Mouse (Mus musculus) urinary bladder, adult 2 months (tissue): ENCODE data around the gene Tmco1. TPM values are rescaled to one million over a fixed set of nuclear protein-coding genes. Genes with fewer than 3 reads are reported as not detected.

Experiments
- DNase-seq: peaks from one replicate; pipeline ENCODE4 v3.0.0; 2022; ENCODE audit warnings: low spot score
- polyA plus RNA-seq: library from polyadenylated mRNA; depleted of rRNA; stranded (reverse); fragments of >200 nt; gene quantifications from 2 replicates; pipeline ENCODE4 v1.2.3, GENCODE M21; 2012

Tmco1 gene
- polyA plus RNA-seq, 1 experiment = 134 TPM

DNA sequence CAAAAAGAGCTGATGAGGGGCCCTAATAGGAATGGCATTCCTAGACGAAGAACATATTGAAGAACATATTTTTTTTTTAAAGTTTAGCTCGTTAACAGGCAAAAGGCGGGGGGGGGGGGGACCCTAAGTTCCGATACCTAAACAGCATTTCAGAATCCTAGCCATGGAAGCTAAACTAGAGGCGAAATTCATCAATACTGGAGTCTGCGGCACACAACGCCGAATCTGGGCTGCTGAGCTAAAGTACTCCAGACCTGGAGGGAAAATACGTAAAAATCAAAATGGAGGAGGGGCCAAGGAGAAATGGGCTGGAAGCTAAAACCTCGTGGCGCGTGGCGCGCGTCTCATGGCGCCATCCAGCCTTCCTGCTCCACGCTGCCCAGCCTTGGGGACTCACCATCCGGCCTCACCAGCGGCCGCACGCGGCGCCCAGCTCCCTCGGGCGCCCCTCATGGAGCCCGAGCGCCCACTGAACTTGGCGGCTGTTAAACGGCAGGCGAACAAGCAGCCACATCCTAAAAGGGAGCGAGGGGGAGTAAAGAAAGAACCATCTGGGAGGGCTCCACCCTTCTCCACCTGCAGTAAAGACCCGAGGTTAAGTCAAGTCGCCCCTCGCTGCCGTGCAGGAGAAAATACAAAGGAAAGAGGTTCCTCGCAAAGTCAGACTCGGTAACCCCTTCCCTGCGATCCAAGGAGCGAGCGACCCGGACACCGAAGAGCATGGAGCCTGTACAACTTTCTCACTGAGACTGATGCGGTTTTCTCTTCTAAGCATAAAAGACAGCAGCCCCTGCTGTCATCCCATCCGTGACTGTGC lies 24.5 kb upstream of the Tmco1 start:
- no peak for DNase-seq

DNA sequence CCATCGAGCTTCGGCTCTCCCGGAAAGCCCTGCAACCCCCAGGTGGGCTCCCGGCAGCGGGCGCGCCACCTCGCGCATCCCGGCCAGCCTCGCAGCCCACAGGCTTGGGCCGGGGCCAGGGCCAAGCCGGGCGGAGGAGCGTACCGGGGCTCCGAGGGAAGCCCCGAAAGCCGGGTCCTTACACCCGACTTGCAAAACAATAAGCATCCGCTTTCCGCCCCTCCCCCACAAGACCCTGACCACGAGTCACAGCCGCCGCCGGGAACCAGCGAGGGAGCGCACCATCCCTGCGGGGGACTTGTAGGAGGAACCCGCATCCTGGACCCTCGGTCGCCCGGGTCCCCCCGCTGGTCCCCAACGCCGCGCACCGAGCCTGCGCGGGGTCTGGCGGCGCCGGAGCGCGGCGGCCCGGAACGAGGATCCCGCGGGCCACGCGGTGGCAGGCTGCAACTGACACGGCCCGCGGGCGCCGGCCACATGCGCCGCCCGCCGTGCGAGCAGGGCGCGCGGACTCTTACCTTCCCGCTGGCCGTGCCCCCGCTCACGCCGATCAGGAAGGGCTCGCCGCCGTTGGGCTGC lies 23.8 kb upstream of the Tmco1 start:
- DNase-seq = peak; percentile 60

DNA sequence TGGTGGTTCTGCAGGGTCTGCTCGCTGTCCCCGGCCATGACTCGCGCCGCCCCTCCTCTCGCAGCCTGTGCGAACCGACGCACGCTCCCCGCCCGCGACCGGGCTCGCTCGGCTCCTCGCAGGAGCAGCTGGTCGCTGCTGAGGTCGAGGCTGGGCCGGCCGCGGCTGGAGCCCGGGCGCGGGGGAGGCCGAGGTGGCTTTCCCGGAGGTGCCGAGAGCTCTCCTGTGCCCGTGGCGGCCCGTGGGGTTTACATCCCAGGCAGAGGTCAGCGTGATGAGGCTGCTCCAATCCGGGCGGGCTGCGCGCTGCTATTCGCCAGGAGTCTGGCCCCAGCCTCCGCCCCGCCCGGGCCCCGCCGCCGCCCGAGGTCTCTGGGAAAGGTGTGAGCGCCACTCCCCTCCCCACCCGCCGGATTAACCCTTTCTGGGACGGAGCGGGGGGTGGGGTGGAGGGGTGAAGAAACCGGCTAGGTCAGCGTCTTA lies 23.3 kb upstream of the Tmco1 start:
- peak; percentile 87 for DNase-seq

DNA sequence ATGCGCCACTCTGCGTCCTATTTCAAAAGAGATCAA lies 23.0 kb upstream of the Tmco1 start, which contains the start of gene Uck2:
TSS of gene Uck2 (minus strand) at position 1 of the 36 bp plus-strand sequence.
- DNase-seq = no peak

DNA sequence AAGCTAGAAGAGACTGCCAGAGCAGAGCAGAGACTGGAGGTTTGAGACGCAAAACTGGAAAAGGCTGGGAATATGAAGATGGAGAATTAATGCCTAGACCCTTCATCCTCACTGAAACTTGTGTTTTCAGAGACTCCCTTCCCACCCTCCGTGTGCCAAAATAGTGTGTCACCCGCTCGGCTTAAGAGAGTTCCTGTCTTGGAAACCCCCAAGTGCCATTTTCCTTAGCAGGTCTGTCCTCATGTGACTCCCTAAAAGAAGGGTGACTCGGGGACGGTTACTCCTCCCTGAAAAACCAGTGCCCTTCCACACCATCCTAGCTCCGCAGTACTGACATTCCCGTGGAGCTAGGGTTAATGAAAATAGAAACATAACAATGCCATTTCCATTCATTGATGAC lies 22.8 kb upstream of the Tmco1 start:
- no peak for DNase-seq

DNA sequence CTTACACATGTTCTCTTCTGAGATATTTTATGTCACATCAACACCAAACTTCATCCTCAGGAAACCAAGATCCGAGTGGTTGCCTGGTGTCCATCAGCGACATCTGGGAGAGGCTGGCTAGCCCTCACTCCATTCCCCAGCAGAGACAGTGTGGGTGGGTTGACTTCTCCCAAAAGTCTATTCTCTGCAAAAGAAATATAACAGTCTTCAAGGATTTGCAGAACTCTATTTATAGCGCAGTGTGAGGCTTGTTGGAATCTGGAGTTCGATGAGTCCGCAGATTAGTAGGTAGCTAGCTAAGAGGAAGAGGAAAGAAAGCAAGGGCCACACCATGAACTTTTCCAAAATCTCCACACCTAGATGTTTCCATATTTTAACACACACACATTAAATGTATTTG lies 21.0 kb upstream of the Tmco1 start:
- no peak for DNase-seq

DNA sequence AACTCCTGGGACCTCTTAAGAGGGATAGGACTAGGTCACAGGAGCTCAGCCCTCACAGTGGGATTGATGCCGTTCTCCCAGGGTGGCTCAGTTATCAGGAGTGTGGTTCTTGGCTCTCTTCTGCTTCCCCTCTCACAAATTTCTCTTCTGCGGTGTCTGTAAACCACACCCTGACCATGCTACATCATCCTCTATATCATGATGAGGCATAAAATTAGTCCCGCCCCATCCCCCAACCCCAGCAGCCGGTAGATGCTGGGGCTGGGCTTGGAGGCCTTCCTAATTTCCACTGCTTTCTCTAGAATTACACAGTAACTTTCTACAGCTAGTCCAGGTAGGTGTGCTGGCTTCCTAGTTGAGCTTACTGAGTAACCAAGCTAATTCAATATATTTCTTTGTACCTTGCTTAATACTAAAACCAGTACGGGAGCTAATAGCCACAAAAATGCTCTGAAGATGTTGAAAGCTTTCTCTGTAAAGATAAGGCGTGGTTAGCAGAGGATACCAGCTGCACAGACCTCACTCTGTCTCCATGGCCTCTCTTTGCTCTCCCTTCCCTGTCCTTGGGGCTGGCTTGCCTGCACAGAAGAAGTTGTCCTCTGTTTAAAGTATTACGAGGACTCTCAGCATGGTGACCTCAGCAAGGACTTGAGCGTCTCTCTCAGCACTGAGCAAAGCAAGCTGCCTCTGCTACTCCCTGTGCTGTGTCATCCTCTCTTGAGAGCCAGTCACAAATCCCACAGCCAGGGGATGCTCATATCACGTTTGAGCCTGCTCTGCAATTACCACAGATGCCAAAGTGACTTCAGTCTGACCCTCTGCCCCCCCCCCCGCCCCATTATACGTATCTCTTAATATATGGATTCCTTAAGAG lies 19.3 kb upstream of the Tmco1 start:
- no peak for DNase-seq

DNA sequence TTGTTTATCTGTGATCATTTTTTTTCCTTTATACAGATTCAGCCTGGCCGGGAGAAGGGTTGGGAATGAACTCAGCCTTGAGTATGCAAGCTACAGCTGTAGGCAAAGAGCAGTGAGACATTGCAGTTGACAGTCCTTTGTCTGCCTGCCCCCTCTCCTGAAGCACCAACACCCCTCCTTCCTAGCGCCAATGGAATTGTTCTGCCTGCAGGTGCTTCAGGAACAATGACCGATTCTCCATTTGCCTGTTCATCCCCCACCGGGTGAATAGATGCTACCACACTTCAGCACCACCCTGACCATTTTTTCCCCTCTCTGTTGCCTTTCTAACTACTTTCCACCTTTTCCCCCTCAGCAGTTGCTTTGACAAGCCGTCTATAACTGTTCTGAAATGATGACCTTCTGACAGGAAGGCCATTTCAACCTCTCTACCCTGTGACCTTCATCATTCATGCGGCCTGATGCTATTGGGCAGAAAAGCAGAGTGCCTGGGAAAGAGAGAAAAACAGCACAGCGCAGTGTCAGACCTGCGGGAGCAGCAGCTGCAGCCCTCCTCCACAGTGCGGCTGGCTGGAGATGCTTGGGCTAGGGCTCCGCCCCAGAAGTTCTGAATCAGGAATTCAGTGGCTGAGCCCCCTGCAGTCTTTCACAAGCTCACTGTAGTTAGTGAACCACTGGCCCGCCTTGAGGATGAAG lies 18.5 kb upstream of the Tmco1 start:
- DNase-seq = no peak

DNA sequence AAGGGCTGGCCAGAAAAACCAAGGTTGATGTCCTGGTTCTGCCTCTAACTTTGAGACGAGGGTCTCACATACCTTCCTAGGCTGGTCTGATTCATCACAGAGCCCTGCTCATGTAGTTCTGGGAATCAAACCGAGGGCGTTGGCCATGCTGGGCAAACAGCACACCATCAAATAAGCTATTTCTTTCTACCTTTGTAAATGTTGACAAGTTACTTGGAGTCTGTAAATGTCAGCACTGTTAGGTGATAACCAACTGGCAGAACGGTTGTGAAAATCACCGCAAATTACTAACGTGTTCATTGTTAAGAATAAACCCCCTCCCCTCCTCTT lies 17.9 kb upstream of the Tmco1 start:
- no peak for DNase-seq

DNA sequence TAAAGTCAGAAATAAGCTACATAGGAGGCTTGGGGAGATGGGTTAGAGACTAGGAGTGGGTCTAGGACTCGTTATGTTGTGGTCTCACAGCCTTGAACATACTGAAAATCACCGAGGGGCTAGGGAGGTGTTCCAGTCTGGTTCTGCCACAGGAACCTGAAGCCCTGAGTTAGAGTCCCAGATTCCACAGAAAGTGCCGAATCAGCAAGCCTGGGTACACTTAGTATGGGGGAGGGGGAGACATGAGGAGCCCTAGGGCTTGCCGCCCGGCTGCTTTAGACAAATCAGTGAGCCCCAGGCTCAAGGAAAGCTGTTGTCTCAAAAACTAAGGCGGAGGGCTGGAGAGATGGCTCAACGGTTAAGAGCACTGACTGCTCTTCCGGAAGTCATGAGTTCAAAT lies 16.6 kb upstream of the Tmco1 start:
- DNase-seq = no peak

DNA sequence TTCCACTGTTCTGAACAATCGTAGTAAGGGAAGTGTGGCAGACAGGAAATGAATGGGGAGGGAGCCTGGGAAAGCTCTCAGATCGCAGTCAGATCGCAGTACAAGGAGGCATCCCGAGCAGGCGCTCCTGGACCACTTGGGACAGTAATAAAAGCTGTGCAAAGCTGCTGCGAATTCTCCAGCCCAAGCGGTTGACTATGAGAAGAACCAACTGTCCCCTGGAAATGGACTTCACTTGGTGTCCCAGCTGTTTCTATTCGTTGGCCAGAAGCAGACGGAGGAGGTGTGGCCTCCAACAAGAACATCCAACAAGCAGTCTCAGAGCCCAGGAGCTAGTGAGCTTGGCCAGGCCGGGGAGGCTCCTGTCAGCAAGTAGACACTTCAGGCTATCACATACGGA lies 15.7 kb upstream of the Tmco1 start:
- no peak for DNase-seq

DNA sequence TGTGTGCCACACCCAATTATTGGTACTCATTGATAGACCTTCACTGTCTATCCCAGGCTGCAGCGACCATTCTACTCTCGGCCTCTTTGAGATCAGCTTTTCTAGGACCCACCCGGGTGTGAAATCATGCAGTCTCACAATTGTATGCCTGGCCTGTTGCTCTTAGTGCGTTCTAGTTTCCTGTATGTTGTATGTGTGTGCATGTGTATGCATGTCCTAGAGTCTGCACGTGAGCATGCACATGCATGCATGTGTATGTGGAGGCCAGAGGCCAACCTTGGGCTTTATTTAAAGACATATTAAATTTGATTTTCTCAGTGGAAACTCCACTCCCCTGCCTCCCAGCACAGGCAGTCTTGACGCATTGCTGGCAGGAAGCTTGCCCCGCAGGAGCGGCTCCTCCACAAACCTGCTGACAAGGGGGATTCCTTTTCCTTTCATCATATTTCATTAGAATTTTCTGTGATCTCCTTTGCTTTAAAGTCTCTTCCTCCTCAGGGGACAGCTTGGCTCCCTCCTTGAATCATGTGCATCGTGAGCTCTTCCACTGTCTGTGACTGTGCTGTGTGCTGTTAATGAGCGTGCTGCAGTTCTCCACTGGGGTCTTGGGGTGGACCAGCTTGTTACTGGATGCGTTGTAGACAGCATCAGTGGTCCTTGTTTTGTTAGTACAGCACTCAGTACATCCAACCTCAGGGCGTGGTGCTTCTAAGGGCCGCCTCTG lies 12.3 kb upstream of the Tmco1 start:
- DNase-seq = no peak

DNA sequence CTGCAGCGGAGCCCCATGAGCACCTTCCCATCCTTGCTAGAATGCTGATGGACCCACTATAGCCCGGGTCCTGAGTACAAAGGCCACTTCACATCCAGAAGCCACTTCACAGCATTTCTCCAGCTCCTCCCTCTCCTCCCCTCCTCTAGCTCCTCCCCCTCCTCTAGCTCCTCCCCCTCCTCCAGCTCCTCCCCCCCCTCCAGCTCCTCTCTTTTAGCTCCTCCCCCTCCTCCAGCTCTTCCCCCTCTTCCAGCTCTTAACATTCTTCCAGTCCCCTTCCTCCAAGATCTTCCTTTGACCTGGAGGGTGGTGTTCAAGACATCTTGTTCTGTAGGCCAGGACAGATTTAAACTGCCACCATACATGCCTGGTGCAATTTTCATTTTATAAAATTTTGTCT lies 8.1 kb upstream of the Tmco1 start:
- no peak for DNase-seq

DNA sequence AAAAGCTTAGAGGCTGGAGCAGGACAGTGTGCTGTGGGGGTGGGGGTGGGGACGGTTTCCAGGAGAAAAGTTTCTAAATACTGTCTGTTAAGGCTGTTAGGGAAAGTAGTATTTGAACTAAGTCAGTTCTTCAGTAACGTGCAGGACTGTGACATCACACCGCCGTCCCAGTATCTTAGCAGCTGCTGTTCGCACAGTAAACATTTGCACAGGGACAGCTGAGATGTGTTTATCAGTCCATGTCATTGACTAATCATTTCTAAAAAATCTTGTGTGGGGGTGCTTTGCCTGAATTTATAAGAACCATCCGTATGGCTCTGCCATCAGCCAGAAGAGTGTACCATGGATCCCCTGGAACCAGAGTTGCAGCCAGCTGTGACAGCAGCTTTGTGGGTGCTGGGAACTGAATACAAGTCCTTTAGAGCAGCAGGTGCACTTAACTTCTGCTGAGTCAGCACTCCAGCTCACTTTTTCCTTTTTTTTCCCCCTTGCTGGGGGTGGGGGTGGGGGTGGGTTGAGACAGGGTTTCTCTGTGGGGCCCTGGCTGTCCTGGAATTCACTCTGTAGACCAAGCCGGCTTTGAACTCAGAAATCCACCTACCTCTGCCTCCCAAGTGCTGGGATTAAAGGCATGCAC lies 2.6 kb upstream of the Tmco1 start:
- DNase-seq = no peak

DNA sequence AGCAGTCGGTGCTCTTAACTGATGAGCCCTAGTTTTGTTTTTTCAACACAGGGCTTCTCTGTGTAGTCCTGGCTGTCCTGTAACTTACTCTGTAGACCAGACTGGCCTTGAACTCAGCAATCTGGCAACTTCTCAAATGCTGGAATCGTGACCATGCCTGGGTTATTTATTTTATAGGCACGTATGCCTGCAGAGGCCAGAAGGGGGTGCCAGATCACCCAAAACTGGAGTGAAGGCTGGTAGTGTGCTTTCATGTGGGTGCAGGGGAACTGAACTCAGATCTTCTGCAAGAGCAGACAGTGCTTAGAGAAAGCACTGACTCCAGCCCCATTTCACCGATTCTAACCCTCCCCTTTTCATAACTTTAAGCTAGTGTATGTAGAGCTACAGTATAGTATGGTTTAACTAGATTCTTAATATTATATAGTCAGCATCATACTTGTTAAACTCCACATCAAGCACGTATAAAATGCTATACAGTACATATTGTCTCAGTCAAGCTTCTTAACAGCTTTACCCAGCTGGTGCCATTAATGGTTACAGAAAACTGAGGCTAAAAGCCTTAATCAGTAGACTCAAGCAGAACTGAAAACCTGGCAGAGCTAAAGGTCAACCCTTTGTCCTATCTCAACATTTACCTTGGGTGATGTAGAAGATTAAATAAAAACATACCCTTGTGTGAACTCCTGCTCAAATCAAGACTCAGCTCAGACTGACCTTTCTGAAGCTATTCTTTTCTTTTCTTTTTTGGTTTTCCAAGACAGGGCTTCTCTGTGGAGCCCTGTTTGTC lies 1.5 kb upstream of the Tmco1 start:
- no peak for DNase-seq

DNA sequence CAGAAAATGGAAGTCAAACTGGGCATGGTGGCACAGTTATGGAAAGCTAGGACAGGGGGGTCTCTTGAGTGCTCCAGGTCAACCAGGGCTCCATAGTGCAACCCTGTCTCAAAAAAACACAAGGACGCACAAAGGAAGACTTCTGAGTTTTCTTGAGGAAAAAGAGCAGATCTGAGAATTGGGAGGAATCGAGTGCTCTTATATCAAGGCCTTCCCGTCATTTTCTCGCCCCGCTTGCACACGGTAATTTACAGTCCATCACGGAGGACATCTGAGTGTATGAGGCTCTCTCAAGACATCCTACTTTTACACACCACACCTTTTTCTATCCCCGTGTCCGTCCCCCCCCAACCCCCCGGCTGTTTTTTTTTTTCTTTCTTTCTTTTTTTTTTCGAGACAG lies 504 bp upstream of the Tmco1 start:
- no peak for DNase-seq

DNA sequence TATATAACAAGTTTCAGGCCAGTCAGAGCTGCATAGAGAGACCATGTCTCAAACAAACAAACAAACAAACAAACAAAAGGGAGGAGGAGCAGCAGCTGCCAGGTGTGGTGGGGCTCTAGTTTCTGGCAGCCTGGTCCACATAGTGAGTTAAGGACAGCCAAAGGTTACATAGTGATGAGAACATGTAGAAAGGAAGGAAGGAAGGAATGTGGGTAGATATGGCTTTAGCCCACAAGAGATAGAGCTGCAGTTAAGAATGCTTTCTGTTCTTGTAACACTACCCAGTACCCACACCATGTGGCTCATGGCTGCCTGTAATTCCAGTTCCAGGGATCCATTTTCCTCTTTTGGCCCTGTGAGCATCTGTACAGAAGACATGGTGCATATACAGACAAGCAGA lies 4.2 kb downstream of the Tmco1 start:
- DNase-seq = no peak

DNA sequence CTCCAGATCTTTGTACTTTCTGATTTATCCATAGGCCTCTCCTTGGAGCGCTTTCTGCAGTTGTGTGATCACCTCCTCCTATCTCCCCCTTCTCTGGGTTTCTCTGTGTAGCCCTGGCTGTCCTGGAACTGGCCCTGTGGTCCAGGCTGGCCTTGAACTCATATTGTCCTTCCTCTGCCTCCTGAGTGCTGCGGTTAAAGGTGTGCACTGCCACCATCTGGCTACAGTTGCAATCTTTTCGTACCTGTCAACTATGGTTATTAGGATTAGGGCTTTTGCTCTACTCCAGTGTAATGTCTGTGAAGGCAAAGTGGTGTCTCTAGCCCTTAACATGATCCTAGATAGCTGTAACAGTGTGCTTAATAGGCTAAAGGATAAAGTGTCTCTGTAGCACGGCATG lies 5.0 kb downstream of the Tmco1 start:
- no peak for DNase-seq

DNA sequence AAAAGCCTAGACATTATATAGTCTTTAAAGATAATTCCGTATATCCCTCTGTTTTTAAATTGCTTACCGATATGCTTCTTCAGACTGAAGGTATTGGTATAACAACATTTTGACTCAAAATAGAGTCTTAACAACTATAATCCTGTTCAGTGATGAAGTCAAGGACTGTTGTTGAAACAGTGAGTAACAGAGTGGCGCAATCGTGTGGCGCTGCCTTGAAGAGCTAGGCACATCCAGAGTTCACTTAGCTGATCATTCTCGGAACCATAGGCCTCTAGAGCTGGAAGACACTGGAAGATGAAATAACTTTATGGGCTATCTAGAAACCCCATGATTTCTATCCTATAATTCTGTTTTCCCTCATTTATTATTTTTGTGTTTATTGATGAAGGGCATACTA lies 13.5 kb downstream of the Tmco1 start:
- no peak for DNase-seq

DNA sequence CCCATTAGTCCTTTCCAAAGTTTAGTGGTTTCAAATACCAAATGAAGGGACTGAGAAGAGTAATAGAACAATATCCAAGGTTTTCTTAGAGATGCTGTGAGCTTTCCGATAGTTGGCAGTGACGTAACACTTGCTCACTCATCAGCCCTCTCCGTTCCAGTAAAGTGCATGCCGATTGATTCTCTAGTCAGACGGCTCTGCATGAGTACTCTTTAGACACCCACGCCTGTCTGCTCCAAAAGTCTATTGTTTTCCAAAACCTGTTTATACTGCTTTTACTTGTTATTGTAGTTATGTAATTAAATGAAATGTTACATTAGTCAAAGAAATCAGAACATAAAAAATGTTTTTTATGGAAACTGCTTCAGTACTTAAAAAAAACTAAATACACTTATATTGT lies 20.6 kb downstream of the Tmco1 start:
- no peak for DNase-seq

DNA sequence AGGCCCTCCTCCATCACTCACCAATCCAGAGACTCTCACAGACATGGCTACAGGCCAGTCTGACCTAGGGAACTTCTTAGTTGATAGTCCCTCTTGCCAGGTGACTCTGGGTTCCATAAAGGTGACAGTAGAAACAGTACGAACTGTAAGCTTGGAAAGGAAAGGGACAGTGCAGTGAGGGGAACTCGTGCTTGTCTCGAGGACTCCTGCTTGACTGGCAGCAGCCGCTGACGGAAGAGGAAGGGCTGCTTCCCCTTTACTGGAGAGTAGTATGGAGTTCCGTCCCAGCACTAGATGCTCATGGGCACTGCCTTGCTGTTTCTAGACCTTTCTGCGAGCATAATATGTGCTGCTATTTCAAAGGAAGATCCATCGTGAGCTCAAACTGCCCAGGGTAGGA lies 22.9 kb downstream of the Tmco1 start:
- no peak for DNase-seq
